Mouse (Mus musculus): Measurements from ENCODE around the gene Tmprss13. TPM values are rescaled to one million over a fixed set of nuclear protein-coding genes. Genes with fewer than 3 reads are reported as not detected.

The Tmprss13 gene
- total and polyA plus RNA-seq, 2 experiments from 2014 or later, result 0.05 TPM; not detected in 1

GRCm38 (mm10) chr9:45301771-45302170, 17.1 kb upstream of the Tmprss13 start:
- Histone ChIP-seq H3K27me3 (ENCODE audit: insufficient read depth, low read length) (no peaks in the 10 kb centered on the region), H3K9ac (replicated peaks; ENCODE audit: low read length, poor library complexity, severe bottlenecking) (no peak overlapping the region), H3K4me1 (ENCODE audit: insufficient read depth, low read length) (no peaks in the 10 kb centered on the region), H3K4me3 (ENCODE audit: low read depth, low read length) (no peak overlapping the region), H3K36me3 (ENCODE audit: insufficient read depth, low read length) (no peaks in the 10 kb centered on the region), H3K27ac (ENCODE audit: low read depth, low read length) (no peak overlapping the region), H3K9me3 (ENCODE audit: low read length) (no peaks in the 10 kb centered on the region), H3K4me2 (ENCODE audit: low read depth, low read length, poor library complexity, severe bottlenecking) (no peak overlapping the region)
- TF ChIP-seq CTCF (IDR thresholded peaks at IDR 0.05), result no peak
- DNase-seq (ENCODE audit: low spot score) (no peak), ATAC-seq (ENCODE audit: low FRiP score) (no peak)
- WGBS, result 93% methylated on average over 8 of the region's 8 CpGs

- Histone ChIP-seq H3K9me3 (ENCODE audit: low read length) (no peaks in the 10 kb centered on the region), H3K4me1 (ENCODE audit: insufficient read depth, low read length) (no peaks in the 10 kb centered on the region), H3K9ac (replicated peaks; ENCODE audit: low read length, poor library complexity, severe bottlenecking) (no peak overlapping the region), H3K27ac (ENCODE audit: low read depth, low read length) (no peak overlapping the region), H3K27me3 (ENCODE audit: insufficient read depth, low read length) (no peaks in the 10 kb centered on the region), H3K4me3 (ENCODE audit: low read depth, low read length) (no peak overlapping the region), H3K4me2 (ENCODE audit: low read depth, low read length, poor library complexity, severe bottlenecking) (no peak overlapping the region), H3K36me3 (ENCODE audit: insufficient read depth, low read length) (no peaks in the 10 kb centered on the region)
- 91% methylated on average over 12 of the region's 12 CpGs for WGBS
- DNase-seq (ENCODE audit: low spot score), result no peak
- no peak for TF ChIP-seq CTCF (IDR thresholded peaks at IDR 0.05)
- ATAC-seq (ENCODE audit: low FRiP score), result no peak
Observed at GRCm38 (mm10) chr9:45306746-45307410, 12.0 kb upstream of the Tmprss13 start.

- ATAC-seq (ENCODE audit: low FRiP score), result no peak
- Histone ChIP-seq H3K4me1 (ENCODE audit: insufficient read depth, low read length) (no peaks in the 10 kb centered on the region), H3K27ac (ENCODE audit: low read depth, low read length) (no peak overlapping the region), H3K4me3 (ENCODE audit: low read depth, low read length) (no peak overlapping the region), H3K9me3 (ENCODE audit: low read length) (no peaks in the 10 kb centered on the region), H3K9ac (replicated peaks; ENCODE audit: low read length, poor library complexity, severe bottlenecking) (no peak overlapping the region), H3K36me3 (ENCODE audit: insufficient read depth, low read length) (no peaks in the 10 kb centered on the region), H3K27me3 (ENCODE audit: insufficient read depth, low read length) (no peaks in the 10 kb centered on the region), H3K4me2 (ENCODE audit: low read depth, low read length, poor library complexity, severe bottlenecking) (no peak overlapping the region)
- TF ChIP-seq CTCF (IDR thresholded peaks at IDR 0.05), result no peak
- WGBS, result 89% methylated on average over 5 of the region's 5 CpGs
- DNase-seq (ENCODE audit: low spot score), result no peak
Observed at GRCm38 (mm10) chr9:45308521-45308920, 10.4 kb upstream of the Tmprss13 start.

GRCm38 (mm10) chr9:45311858-45312257, 7.0 kb upstream of the Tmprss13 start:
- no peak for TF ChIP-seq CTCF (IDR thresholded peaks at IDR 0.05)
- DNase-seq (ENCODE audit: low spot score) (no peak), ATAC-seq (ENCODE audit: low FRiP score) (no peak)
- Histone ChIP-seq H3K4me1 (ENCODE audit: insufficient read depth, low read length) (no peaks in the 10 kb centered on the region), H3K27ac (ENCODE audit: low read depth, low read length) (no peak overlapping the region), H3K9me3 (ENCODE audit: low read length) (no peaks in the 10 kb centered on the region), H3K9ac (replicated peaks; ENCODE audit: low read length, poor library complexity, severe bottlenecking) (no peak overlapping the region), H3K4me3 (ENCODE audit: low read depth, low read length) (no peak overlapping the region), H3K4me2 (ENCODE audit: low read depth, low read length, poor library complexity, severe bottlenecking) (no peak overlapping the region), H3K27me3 (ENCODE audit: insufficient read depth, low read length) (no peaks in the 10 kb centered on the region), H3K36me3 (ENCODE audit: insufficient read depth, low read length) (no peaks in the 10 kb centered on the region)
- WGBS, result 88% methylated on average over 6 of the region's 6 CpGs

GRCm38 (mm10) chr9:45313913-45314312, 5.0 kb upstream of the Tmprss13 start:
- WGBS, result 81% methylated on average over 3 of the region's 3 CpGs
- ATAC-seq (ENCODE audit: low FRiP score) (no peak), DNase-seq (ENCODE audit: low spot score) (no peak)
- Histone ChIP-seq H3K27ac (ENCODE audit: low read depth, low read length) (no peak overlapping the region), H3K4me1 (ENCODE audit: insufficient read depth, low read length) (no peaks in the 10 kb centered on the region), H3K4me2 (ENCODE audit: low read depth, low read length, poor library complexity, severe bottlenecking) (no peak overlapping the region), H3K36me3 (ENCODE audit: insufficient read depth, low read length) (no peaks in the 10 kb centered on the region), H3K27me3 (ENCODE audit: insufficient read depth, low read length) (no peaks in the 10 kb centered on the region), H3K4me3 (ENCODE audit: low read depth, low read length) (no peak overlapping the region), H3K9ac (replicated peaks; ENCODE audit: low read length, poor library complexity, severe bottlenecking) (no peak overlapping the region), H3K9me3 (ENCODE audit: low read length) (no peaks in the 10 kb centered on the region)
- no peak for TF ChIP-seq CTCF (IDR thresholded peaks at IDR 0.05)

- DNase-seq (ENCODE audit: low spot score), result peak; percentile 64
- WGBS, result 93% methylated on average over 3 of the region's 3 CpGs
Observed at GRCm38 (mm10) chr9:45317635-45318034, 1.3 kb upstream of the Tmprss13 start.

More at GRCm38 (mm10) chr9:45317635-45318034, 1.3 kb upstream of the Tmprss13 start:
- no peaks in the 10 kb centered on the region for H3K9me3 ChIP-seq (ENCODE audit: low read length)
- no peak overlapping the region for H3K9ac ChIP-seq (replicated peaks; ENCODE audit: low read length, poor library complexity, severe bottlenecking)
- no peaks in the 10 kb centered on the region for H3K27me3 ChIP-seq (ENCODE audit: insufficient read depth, low read length)
- no peak for ATAC-seq (ENCODE audit: low FRiP score)
- no peaks in the 10 kb centered on the region for H3K36me3 ChIP-seq (ENCODE audit: insufficient read depth, low read length)
- H3K4me3 ChIP-seq (ENCODE audit: low read depth, low read length), result no peak overlapping the region
- H3K27ac ChIP-seq (ENCODE audit: low read depth, low read length), result no peak overlapping the region
- no peak for TF ChIP-seq CTCF (IDR thresholded peaks at IDR 0.05)
- no peak overlapping the region for H3K4me2 ChIP-seq (ENCODE audit: low read depth, low read length, poor library complexity, severe bottlenecking)
- H3K4me1 ChIP-seq (ENCODE audit: insufficient read depth, low read length), result no peaks in the 10 kb centered on the region
